Comparison of ENCODE assay signal across 8 mouse cellular contexts in the genomic region with DNA sequence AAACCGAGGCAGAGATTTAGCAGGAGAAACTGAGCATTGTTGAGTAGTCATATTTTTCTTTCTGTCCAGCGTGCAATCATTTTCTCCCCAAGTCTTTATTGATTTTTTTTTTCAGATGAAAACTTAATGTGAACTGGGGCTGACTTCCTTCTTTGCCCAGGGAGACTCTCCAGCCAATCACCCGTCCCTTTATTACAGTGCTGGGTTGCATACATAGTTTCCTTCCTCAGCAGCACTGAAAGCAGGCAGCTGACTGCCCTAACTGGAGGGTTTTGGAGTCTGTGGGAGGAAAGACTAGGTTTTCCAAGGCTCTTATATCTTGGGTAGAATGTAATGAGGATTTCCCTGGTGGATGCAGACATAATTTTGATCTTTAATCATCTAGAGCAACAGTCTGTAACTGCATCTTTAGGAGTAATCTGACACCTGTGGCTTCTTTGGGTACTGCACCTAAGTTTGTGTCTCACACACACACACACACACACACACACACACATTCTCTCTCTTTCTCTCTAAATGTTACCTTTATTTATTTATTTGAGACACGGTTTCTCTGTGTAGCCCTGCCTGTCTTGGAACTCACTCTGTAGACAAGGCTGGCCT. TPM values are rescaled to one million over a fixed set of nuclear protein-coding genes. Genes with fewer than 3 reads are reported as not detected.
DNase-seq lines count a peak whose midpoint lies in the region; ATAC-seq lines count a peak whose summit lies in the region.

No protein-coding gene starts in this region.

- H3K4me2 ChIP-seq in neural tube, embryonic 11.5 days (ENCODE audit: low read depth), result peak overlapping the region; percentile 57
- peak overlapping the region; percentile 69 for H3K4me2 ChIP-seq in embryonic facial prominence, embryonic 13.5 days
- H3K4me2 ChIP-seq in limb, embryonic 12.5 days, result peak overlapping the region; percentile 76
- H3K4me2 ChIP-seq in neural tube, embryonic 13.5 days, result peak overlapping the region; percentile 83

- no peak for ATAC-seq in neural tube, embryonic 11.5 days (ENCODE audit: insufficient read depth, low FRiP score, low TSS enrichment)
- ATAC-seq in embryonic facial prominence, embryonic 13.5 days (ENCODE audit: insufficient number of reproducible peaks, insufficient read depth, low FRiP score, low TSS enrichment, low read depth), result no peak
- no peak for ATAC-seq in limb, embryonic 12.5 days (ENCODE audit: insufficient number of reproducible peaks, insufficient read depth, low FRiP score, low TSS enrichment, low read depth)
- no peak for ATAC-seq in neural tube, embryonic 13.5 days (ENCODE audit: low read depth)

- DNase-seq in neural tube, embryonic 11.5 days (ENCODE audit: low spot score), result no peak
- no peak for DNase-seq in neural tube, embryonic 10.5 days (ENCODE audit: extremely low spot score, low spot score)
- DNase-seq in adrenal gland, adult 8-10 months, result no peak
- no peak for DNase-seq in layer of hippocampus, postnatal 25 days (ENCODE audit: extremely low spot score in 1 of 2, low spot score in 1 of 2)
- no peak for DNase-seq in thymus, adult 18-20 months

- no peaks in the 10 kb centered on the region for H3K9me3 ChIP-seq in neural tube, embryonic 11.5 days (ENCODE audit: control insufficient read depth, low read length)
- no peaks in the 10 kb centered on the region for H3K9me3 ChIP-seq in embryonic facial prominence, embryonic 13.5 days
- no peaks in the 10 kb centered on the region for H3K9me3 ChIP-seq in limb, embryonic 12.5 days
- H3K9me3 ChIP-seq in neural tube, embryonic 13.5 days, result no peaks in the 10 kb centered on the region

- H3K27me3 ChIP-seq in neural tube, embryonic 11.5 days (ENCODE audit: control insufficient read depth, insufficient read depth, low read length), result no peaks in the 10 kb centered on the region
- H3K27me3 ChIP-seq in embryonic facial prominence, embryonic 13.5 days, result no peaks in the 10 kb centered on the region
- H3K27me3 ChIP-seq in limb, embryonic 12.5 days, result no peaks in the 10 kb centered on the region
- no peaks in the 10 kb centered on the region for H3K27me3 ChIP-seq in neural tube, embryonic 13.5 days

- H3K4me1 ChIP-seq in neural tube, embryonic 11.5 days (ENCODE audit: control insufficient read depth, insufficient read depth, low read length), result no peaks in the 10 kb centered on the region
- peaks cover 26% of the 10 kb centered on the region for H3K4me1 ChIP-seq in embryonic facial prominence, embryonic 13.5 days
- no peaks in the 10 kb centered on the region for H3K4me1 ChIP-seq in limb, embryonic 12.5 days (replicated peaks)
- peaks cover 41% of the 10 kb centered on the region for H3K4me1 ChIP-seq in neural tube, embryonic 13.5 days (replicated peaks)

- H3K4me3 ChIP-seq in neural tube, embryonic 11.5 days (ENCODE audit: low read depth, low read length), result peak overlapping the region; percentile 77
- peak overlapping the region; percentile 71 for H3K4me3 ChIP-seq in embryonic facial prominence, embryonic 13.5 days
- peak overlapping the region; percentile 97 for H3K4me3 ChIP-seq in limb, embryonic 12.5 days (replicated peaks)
- H3K4me3 ChIP-seq in neural tube, embryonic 13.5 days, result peak overlapping the region; percentile 97

- no peak overlapping the region for H3K27ac ChIP-seq in neural tube, embryonic 11.5 days (ENCODE audit: low read depth, low read length)
- peak overlapping the region; percentile 91; the same call in 1 of the 2 replicates for H3K27ac ChIP-seq in embryonic facial prominence, embryonic 13.5 days
- H3K27ac ChIP-seq in limb, embryonic 12.5 days, result no peak overlapping the region
- no peak overlapping the region for H3K27ac ChIP-seq in neural tube, embryonic 13.5 days (replicated peaks)

- H3K9ac ChIP-seq in neural tube, embryonic 11.5 days (ENCODE audit: low read length), result no peak overlapping the region; the same call in 1 of the 2 replicates
- peak overlapping the region; percentile 92 for H3K9ac ChIP-seq in embryonic facial prominence, embryonic 13.5 days
- H3K9ac ChIP-seq in limb, embryonic 12.5 days (replicated peaks), result peak overlapping the region; percentile 94
- peak overlapping the region; percentile 96 for H3K9ac ChIP-seq in neural tube, embryonic 13.5 days

- 88% methylated on average over 4 of the region's 4 CpGs for WGBS in neural tube, embryonic 11.5 days
- WGBS in embryonic facial prominence, embryonic 13.5 days, result 86% methylated on average over 4 of the region's 4 CpGs
- WGBS in limb, embryonic 12.5 days, result 87% methylated on average over 4 of the region's 4 CpGs
- 84% methylated on average over 4 of the region's 4 CpGs for WGBS in neural tube, embryonic 13.5 days

- no peaks in the 10 kb centered on the region for H3K36me3 ChIP-seq in neural tube, embryonic 11.5 days (ENCODE audit: control insufficient read depth, insufficient read depth, low read length)
- H3K36me3 ChIP-seq in embryonic facial prominence, embryonic 13.5 days, result 0 out of 2 replicates have a peak, but pooled peaks cover 5% of the 10 kb centered on the region
- H3K36me3 ChIP-seq in limb, embryonic 12.5 days, result peaks cover 9% of the 10 kb centered on the region
- no peaks in the 10 kb centered on the region for H3K36me3 ChIP-seq in neural tube, embryonic 13.5 days

RNA-seq across cellular contexts. Expression of gene 9530068E07Rik, which starts 1.3 kb away (rescaled TPM):
- polyA plus RNA-seq in neural tube, embryonic 11.5 days (2014; fragmentation: Nextera tagmentation; extraction: Ambion mirVana), result 185 and 187 TPM in 2 replicates
- 198 and 229 TPM in 2 replicates for polyA plus RNA-seq in embryonic facial prominence, embryonic 13.5 days (2015; fragmentation: Nextera tagmentation; extraction: Ambion mirVana)
- 161 and 173 TPM in 2 replicates for polyA plus RNA-seq in limb, embryonic 12.5 days (2016; fragmentation: Nextera tagmentation; extraction: Ambion mirVana)
- 123 and 147 TPM in 2 replicates for polyA plus RNA-seq in neural tube, embryonic 13.5 days (2015; fragmentation: Nextera tagmentation; extraction: Ambion mirVana)
- 100 to 1,000 TPM; 147 to 165 (median 157) TPM for total RNA-seq in adrenal gland, adult 8-10 months (2022)
- total RNA-seq in layer of hippocampus, postnatal 25 days (2021), result 10 to 100 TPM; 71.3 to 78.1 TPM

RNA-seq across cellular contexts. Expression of gene Vdac1, which starts 36.8 kb away (rescaled TPM):
- 211 and 220 TPM in 2 replicates for polyA plus RNA-seq in neural tube, embryonic 11.5 days (2014; fragmentation: Nextera tagmentation; extraction: Ambion mirVana)
- 251 and 271 TPM in 2 replicates for polyA plus RNA-seq in embryonic facial prominence, embryonic 13.5 days (2015; fragmentation: Nextera tagmentation; extraction: Ambion mirVana)
- 203 and 227 TPM in 2 replicates for polyA plus RNA-seq in limb, embryonic 12.5 days (2016; fragmentation: Nextera tagmentation; extraction: Ambion mirVana)
- polyA plus RNA-seq in neural tube, embryonic 13.5 days (2015; fragmentation: Nextera tagmentation; extraction: Ambion mirVana), result 296 and 366 TPM in 2 replicates
- 100 to 1,000 TPM; 419 to 502 (median 469) TPM for total RNA-seq in adrenal gland, adult 8-10 months (2022)
- total RNA-seq in layer of hippocampus, postnatal 25 days (2021), result 100 to 1,000 TPM; 529 to 579 TPM
